In the genomic region with DNA sequence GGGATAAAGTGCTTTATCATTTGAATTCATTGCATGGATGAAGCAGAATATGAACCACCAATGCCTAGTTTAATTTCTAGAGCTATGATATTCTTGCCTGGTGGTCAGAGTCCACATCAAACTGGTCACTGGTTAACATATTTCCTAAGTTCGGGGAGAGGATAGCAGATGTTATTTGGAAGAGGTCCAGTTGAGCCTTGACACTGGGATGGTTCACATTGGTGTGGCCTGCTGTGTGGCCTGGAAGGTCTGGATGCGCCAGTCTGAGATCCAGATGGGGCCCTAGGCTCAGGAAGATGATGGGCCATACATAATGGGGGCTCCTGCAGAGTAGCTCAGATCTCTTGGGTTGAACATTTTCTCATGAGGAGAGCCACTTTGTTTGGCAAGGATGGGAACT, we compare ENCODE assay signal across 25 mouse cellular contexts.
DNase-seq lines count a peak whose midpoint lies in the region; ATAC-seq and TF ChIP-seq lines count a peak whose summit lies in the region.
"Had no signal": no experiment of that assay in that cellular context is flagged by ENCODE, and none has a peak within 500 bp of the region (broad histone marks: within the 10 kb centered on the region; RNA-seq: fewer than 3 reads in every experiment).

No protein-coding gene starts in this region.

- H3K36me3 ChIP-seq in kidney, adult 2 months (ENCODE audit: control insufficient read depth, insufficient read depth, low read length) = no peaks in the 10 kb centered on the region
- H3K36me3 ChIP-seq in kidney, embryonic 16.5 days (ENCODE audit: insufficient read depth, low read length) = no peaks in the 10 kb centered on the region
- H3K36me3 ChIP-seq in liver, postnatal 0 days (replicated peaks; ENCODE audit: insufficient read depth, low read length) = no peaks in the 10 kb centered on the region
- no peaks in the 10 kb centered on the region for H3K36me3 ChIP-seq in liver, embryonic 11.5 days (ENCODE audit: control insufficient read depth, insufficient read depth, low read length)
- H3K36me3 ChIP-seq: forebrain, embryonic 10.5 days; G1E; heart, embryonic 10.5 days; heart, embryonic 13.5 days; hindbrain, embryonic 12.5 days had no signal

- TF ChIP-seq CTCF in kidney, adult 2 months (conservative IDR thresholded peaks at IDR 0.05; ENCODE audit: insufficient read depth, insufficient read length, low read depth, low read length) = no peak
- no peak for TF ChIP-seq CTCF in liver, postnatal 0 days (IDR thresholded peaks at IDR 0.05; ENCODE audit: low read depth)

- TF ChIP-seq POLR2A in kidney, adult 2 months (IDR thresholded peaks at IDR 0.05; ENCODE audit: low read depth, low read length) = no peak

- peak; percentile 90 for DNase-seq in kidney, adult 2 months
- DNase-seq in kidney, postnatal 10 days = peak; percentile 15
- DNase-seq in kidney, adult 18-20 months = no peak
- no peak for DNase-seq in liver, postnatal 0 days
- DNase-seq in liver, embryonic 11.5 days (ENCODE audit: low spot score) = no peak
- no peak for DNase-seq in urinary bladder, adult 18-20 months (ENCODE audit: low spot score in 2 of 2)
- DNase-seq: adrenal gland, postnatal 10 days; adrenal gland, postnatal 36 days; B cell, adult 2 months; cerebellum, adult 18-20 months; cerebellum, adult 9-10 months; cerebellum, postnatal 14 days; gastrocnemius, postnatal 10 days; gastrocnemius, postnatal 36 days; heart, adult 2 months; heart, postnatal 14 days had no signal

- ATAC-seq in kidney, embryonic 16.5 days (ENCODE audit: low FRiP score, low TSS enrichment) = no peak
- peak; percentile 72 for ATAC-seq in liver, postnatal 0 days
- no peak for ATAC-seq in liver, embryonic 11.5 days (replicated peaks; ENCODE audit: low FRiP score)
- ATAC-seq: forebrain, embryonic 13.5 days; forebrain, embryonic 16.5 days; Patski had no signal

- 63% methylated on average over 2 of the region's 2 CpGs for WGBS in kidney, adult 2 months
- WGBS in kidney, embryonic 16.5 days = 83% methylated on average over 2 of the region's 2 CpGs
- WGBS in liver, postnatal 0 days (ENCODE audit: insufficient replicate concordance) = 69% methylated on average over 2 of the region's 2 CpGs
- WGBS in liver, embryonic 11.5 days = 84% methylated on average over 2 of the region's 2 CpGs

- H3K4me2 ChIP-seq in kidney, embryonic 16.5 days (replicated peaks; ENCODE audit: low read depth, low read length) = no peak overlapping the region
- H3K4me2 ChIP-seq in liver, postnatal 0 days (ENCODE audit: low read depth, low read length) = no peak overlapping the region
- no peak overlapping the region for H3K4me2 ChIP-seq in liver, embryonic 11.5 days
- H3K4me2 ChIP-seq: forebrain, embryonic 13.5 days; heart, embryonic 13.5 days; hindbrain, embryonic 12.5 days had no signal

- no peak for TF ChIP-seq EP300 in liver, postnatal 0 days (IDR thresholded peaks at IDR 0.05; ENCODE audit: low read depth)

- peak overlapping the region; percentile 85 for H3K27ac ChIP-seq in kidney, adult 2 months (ENCODE audit: insufficient read depth, low read depth, low read length)
- no peak overlapping the region for H3K27ac ChIP-seq in kidney, embryonic 16.5 days (ENCODE audit: low read length)
- no peak overlapping the region for H3K27ac ChIP-seq in liver, postnatal 0 days (ENCODE audit: low read depth)
- H3K27ac ChIP-seq in liver, embryonic 11.5 days (ENCODE audit: low read depth, low read length) = no peak overlapping the region
- H3K27ac ChIP-seq: forebrain, embryonic 10.5 days; forebrain, embryonic 13.5 days; heart, adult 2 months; heart, embryonic 10.5 days; heart, embryonic 13.5 days; hindbrain, embryonic 12.5 days had no signal

- no peak overlapping the region for H3K4me3 ChIP-seq in kidney, adult 2 months (ENCODE audit: insufficient read depth, low read depth, low read length)
- H3K4me3 ChIP-seq in kidney, embryonic 16.5 days (ENCODE audit: low read length) = no peak overlapping the region
- no peak overlapping the region for H3K4me3 ChIP-seq in liver, postnatal 0 days (ENCODE audit: low read depth, low read length)
- no peak overlapping the region for H3K4me3 ChIP-seq in liver, embryonic 11.5 days (ENCODE audit: low read depth, low read length)
- H3K4me3 ChIP-seq: forebrain, embryonic 10.5 days; forebrain, embryonic 13.5 days; heart, adult 2 months; heart, embryonic 10.5 days; heart, embryonic 13.5 days; hindbrain, embryonic 12.5 days had no signal

- no peak overlapping the region for H3K9ac ChIP-seq in kidney, embryonic 16.5 days (replicated peaks; ENCODE audit: low read length)
- H3K9ac ChIP-seq in liver, postnatal 0 days (replicated peaks) = no peak overlapping the region
- H3K9ac ChIP-seq in liver, embryonic 11.5 days (ENCODE audit: low read depth, low read length) = no peak overlapping the region
- H3K9ac ChIP-seq: forebrain, embryonic 13.5 days; heart, embryonic 13.5 days; hindbrain, embryonic 12.5 days had no signal

- no peaks in the 10 kb centered on the region for H3K27me3 ChIP-seq in kidney, adult 2 months (replicated peaks; ENCODE audit: control insufficient read depth, insufficient read depth, low read length)
- H3K27me3 ChIP-seq in kidney, embryonic 16.5 days (ENCODE audit: insufficient read depth, low read length) = no peaks in the 10 kb centered on the region
- no peaks in the 10 kb centered on the region for H3K27me3 ChIP-seq in liver, postnatal 0 days (ENCODE audit: insufficient read depth, low read length)
- no peaks in the 10 kb centered on the region for H3K27me3 ChIP-seq in liver, embryonic 11.5 days (replicated peaks; ENCODE audit: control insufficient read depth, insufficient read depth, low read length)
- H3K27me3 ChIP-seq: forebrain, embryonic 13.5 days; Patski had no signal

- H3K9me3 ChIP-seq in kidney, embryonic 16.5 days (ENCODE audit: low read length) = no peaks in the 10 kb centered on the region
- no peaks in the 10 kb centered on the region for H3K9me3 ChIP-seq in liver, postnatal 0 days (ENCODE audit: low read length)
- no peaks in the 10 kb centered on the region for H3K9me3 ChIP-seq in liver, embryonic 11.5 days (ENCODE audit: control insufficient read depth, low read length)
- H3K9me3 ChIP-seq: forebrain, embryonic 10.5 days; heart, embryonic 10.5 days; heart, embryonic 13.5 days; hindbrain, embryonic 12.5 days had no signal

- H3K4me1 ChIP-seq in kidney, adult 2 months (ENCODE audit: control insufficient read depth, insufficient read depth, low read length) = peaks cover 34% of the 10 kb centered on the region
- H3K4me1 ChIP-seq in kidney, embryonic 16.5 days (ENCODE audit: insufficient read depth, low read length) = peaks cover 23% of the 10 kb centered on the region
- H3K4me1 ChIP-seq in liver, postnatal 0 days (ENCODE audit: insufficient read depth) = peaks cover 40% of the 10 kb centered on the region
- H3K4me1 ChIP-seq in liver, embryonic 11.5 days (replicated peaks; ENCODE audit: control insufficient read depth, insufficient read depth, low read length) = no peaks in the 10 kb centered on the region
- H3K4me1 ChIP-seq: forebrain, embryonic 13.5 days had no signal

Comparison
In these comparisons a context has a peak if more than half of its experiments do, and no peak if none do; other contexts are left out.
1. DNase-seq: peak in kidney, adult 2 months (single experiment) and kidney, postnatal 10 days (single experiment); none in kidney, adult 18-20 months (single experiment), liver, postnatal 0 days (single experiment), liver, embryonic 11.5 days (single experiment) and urinary bladder, adult 18-20 months (0 of 2).